Mouse (Mus musculus): Measurements from ENCODE around the gene H2-D1. TPM values are rescaled to one million over a fixed set of nuclear protein-coding genes. Genes with fewer than 3 reads are reported as not detected.

H2-D1 gene
- total and polyA plus RNA-seq, 3 experiments, result 105 to 286 (median 131) TPM

DNA sequence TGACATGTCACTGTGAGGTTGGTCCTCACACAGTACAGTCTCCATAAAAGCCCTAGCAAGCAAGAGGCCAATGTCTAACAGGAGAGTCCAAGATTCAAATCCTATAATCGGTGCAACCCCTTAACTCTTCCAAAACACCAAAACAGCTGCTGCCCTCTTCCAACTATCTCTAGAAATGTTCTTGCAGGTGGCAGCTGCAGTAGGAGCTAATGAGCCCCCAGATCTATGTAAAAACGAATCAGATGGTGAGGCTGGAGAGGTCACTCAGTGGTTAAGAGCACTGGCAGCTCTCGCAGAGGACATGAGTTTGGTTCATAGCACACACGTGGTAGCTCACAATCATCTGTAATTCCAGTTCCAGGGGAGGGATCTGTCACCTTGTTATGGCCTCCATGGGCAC is 6.8 kb upstream of the H2-D1 start:
- intact Hi-C loops (cut with DNase I), result loop anchor here (5.0 kb wide), 1 partner anchor 37 kb away; no protein-coding TSS in a partner anchor
- no peak for DNase-seq
- Histone ChIP-seq H3K4me1 (ENCODE audit: control insufficient read depth, insufficient read depth, low read length) (no peaks in the 10 kb centered on the region; the same call in 1 of the 2 replicates), H3K9ac (ENCODE audit: low read depth, low read length) (no peak overlapping the region), H3K27me3 (ENCODE audit: control insufficient read depth, insufficient read depth, low read length) (no peaks in the 10 kb centered on the region), H3K27ac (no peak overlapping the region), H3K4me3 (no peak overlapping the region), H3K79me2 (replicated peaks; ENCODE audit: control insufficient read depth, insufficient read depth, low read length) (no peaks in the 10 kb centered on the region), H3K36me3 (ENCODE audit: control insufficient read depth, insufficient read depth, low read length) (no peaks in the 10 kb centered on the region)
- 44% methylated on average over 4 of the region's 4 CpGs for WGBS
- TF ChIP-seq EP300 (IDR thresholded peaks at IDR 0.05; ENCODE audit: insufficient read depth, low read depth, low read length) (no peak), POLR2A (IDR thresholded peaks at IDR 0.05; ENCODE audit: insufficient read depth, low read depth, low read length) (no peak), CTCF (IDR thresholded peaks at IDR 0.05) (no peak)

DNA sequence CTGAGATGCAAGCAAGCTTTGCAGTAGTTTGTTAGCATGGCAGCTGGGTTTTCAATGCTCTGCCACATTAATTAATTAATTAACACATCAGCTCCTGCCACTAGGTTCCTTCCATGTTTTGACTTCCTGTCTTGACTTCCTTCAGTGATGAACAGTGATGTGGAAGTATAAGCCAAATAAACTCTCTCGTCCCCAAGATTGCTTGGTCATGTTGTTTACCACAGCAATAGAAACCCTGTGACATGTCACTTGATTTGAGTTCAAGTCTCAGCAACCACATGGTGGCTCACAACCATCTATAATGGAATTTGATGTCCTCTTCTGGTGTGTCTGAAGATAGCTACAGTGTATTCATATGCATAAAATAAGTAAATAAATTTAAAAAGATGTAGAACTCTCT is 5.2 kb upstream of the H2-D1 start:
- no peak for TF ChIP-seq CTCF (IDR thresholded peaks at IDR 0.05)
- no peak for TF ChIP-seq EP300 (IDR thresholded peaks at IDR 0.05; ENCODE audit: insufficient read depth, low read depth, low read length)
- TF ChIP-seq POLR2A (IDR thresholded peaks at IDR 0.05; ENCODE audit: insufficient read depth, low read depth, low read length), result no peak
- no peak overlapping the region for H3K9ac ChIP-seq (ENCODE audit: low read depth, low read length)
- 36% methylated on average over 1 of the region's 1 CpGs for WGBS
- intact Hi-C loops (cut with DNase I), result loop anchor here (5.0 kb wide), 1 partner anchor 35 kb away; no protein-coding TSS in a partner anchor
- no peaks in the 10 kb centered on the region; the same call in 1 of the 2 replicates for H3K4me1 ChIP-seq (ENCODE audit: control insufficient read depth, insufficient read depth, low read length)
- peak overlapping the region; percentile 89 for H3K27ac ChIP-seq
- no peak overlapping the region for H3K4me3 ChIP-seq
- H3K27me3 ChIP-seq (ENCODE audit: control insufficient read depth, insufficient read depth, low read length), result no peaks in the 10 kb centered on the region
- no peaks in the 10 kb centered on the region for H3K36me3 ChIP-seq (ENCODE audit: control insufficient read depth, insufficient read depth, low read length)
- no peaks in the 10 kb centered on the region for H3K79me2 ChIP-seq (replicated peaks; ENCODE audit: control insufficient read depth, insufficient read depth, low read length)
- no peak for DNase-seq

DNA sequence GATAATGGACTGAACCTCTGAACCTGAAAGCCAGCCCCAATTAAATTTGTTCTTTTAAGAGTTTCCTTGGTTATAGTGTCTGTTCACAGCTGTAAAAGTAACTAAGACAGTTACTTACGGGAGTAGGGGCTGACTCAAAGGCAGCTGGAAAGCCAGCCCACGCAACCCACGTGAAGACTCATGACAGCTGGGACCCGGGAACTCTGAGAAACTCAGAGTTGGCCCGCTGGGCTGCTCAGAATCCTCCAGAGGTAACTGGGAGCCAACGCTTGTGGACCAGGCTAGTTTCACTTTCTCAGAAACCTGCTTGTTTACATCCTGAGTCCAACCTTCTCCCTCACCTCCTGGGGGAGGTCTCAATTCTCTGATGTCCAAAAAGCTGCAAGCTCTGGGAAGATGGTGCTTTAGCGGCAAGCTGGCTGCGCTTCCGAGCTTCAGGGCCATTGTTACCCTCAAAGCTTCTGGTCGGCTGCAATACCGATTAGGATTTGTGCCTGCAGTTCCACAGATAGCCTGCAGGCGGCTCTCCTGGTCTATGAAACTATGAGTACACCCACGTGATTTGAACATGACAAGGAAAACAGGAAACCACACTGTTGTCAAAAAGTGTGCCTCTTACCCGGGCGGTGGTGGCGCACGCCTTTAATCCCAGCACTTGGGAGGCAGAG is 4.6 kb upstream of the H2-D1 start:
- H3K27ac ChIP-seq, result peak overlapping the region; percentile 89
- H3K9ac ChIP-seq (ENCODE audit: low read depth, low read length), result peak overlapping the region; percentile 72
- no peaks in the 10 kb centered on the region for H3K27me3 ChIP-seq (ENCODE audit: control insufficient read depth, insufficient read depth, low read length)
- no peaks in the 10 kb centered on the region; the same call in 1 of the 2 replicates for H3K4me1 ChIP-seq (ENCODE audit: control insufficient read depth, insufficient read depth, low read length)
- TF ChIP-seq POLR2A (IDR thresholded peaks at IDR 0.05; ENCODE audit: insufficient read depth, low read depth, low read length) (peak; percentile 32; the same call in 1 of the 2 replicates), CTCF (IDR thresholded peaks at IDR 0.05) (peak; percentile 86), EP300 (IDR thresholded peaks at IDR 0.05; ENCODE audit: insufficient read depth, low read depth, low read length) (peak; percentile 91)
- peak overlapping the region; percentile 47 for H3K4me3 ChIP-seq
- DNase-seq, result peak; percentile 95 to 97
- H3K36me3 ChIP-seq (ENCODE audit: control insufficient read depth, insufficient read depth, low read length), result no peaks in the 10 kb centered on the region
- 4% methylated on average over 17 of the region's 17 CpGs for WGBS
- intact Hi-C loops (cut with DNase I), result loop anchor here (1.0 to 5.0 kb wide), 3 partner anchors 16 to 44 kb away; no protein-coding TSS in a partner anchor
- no peaks in the 10 kb centered on the region for H3K79me2 ChIP-seq (replicated peaks; ENCODE audit: control insufficient read depth, insufficient read depth, low read length)

DNA sequence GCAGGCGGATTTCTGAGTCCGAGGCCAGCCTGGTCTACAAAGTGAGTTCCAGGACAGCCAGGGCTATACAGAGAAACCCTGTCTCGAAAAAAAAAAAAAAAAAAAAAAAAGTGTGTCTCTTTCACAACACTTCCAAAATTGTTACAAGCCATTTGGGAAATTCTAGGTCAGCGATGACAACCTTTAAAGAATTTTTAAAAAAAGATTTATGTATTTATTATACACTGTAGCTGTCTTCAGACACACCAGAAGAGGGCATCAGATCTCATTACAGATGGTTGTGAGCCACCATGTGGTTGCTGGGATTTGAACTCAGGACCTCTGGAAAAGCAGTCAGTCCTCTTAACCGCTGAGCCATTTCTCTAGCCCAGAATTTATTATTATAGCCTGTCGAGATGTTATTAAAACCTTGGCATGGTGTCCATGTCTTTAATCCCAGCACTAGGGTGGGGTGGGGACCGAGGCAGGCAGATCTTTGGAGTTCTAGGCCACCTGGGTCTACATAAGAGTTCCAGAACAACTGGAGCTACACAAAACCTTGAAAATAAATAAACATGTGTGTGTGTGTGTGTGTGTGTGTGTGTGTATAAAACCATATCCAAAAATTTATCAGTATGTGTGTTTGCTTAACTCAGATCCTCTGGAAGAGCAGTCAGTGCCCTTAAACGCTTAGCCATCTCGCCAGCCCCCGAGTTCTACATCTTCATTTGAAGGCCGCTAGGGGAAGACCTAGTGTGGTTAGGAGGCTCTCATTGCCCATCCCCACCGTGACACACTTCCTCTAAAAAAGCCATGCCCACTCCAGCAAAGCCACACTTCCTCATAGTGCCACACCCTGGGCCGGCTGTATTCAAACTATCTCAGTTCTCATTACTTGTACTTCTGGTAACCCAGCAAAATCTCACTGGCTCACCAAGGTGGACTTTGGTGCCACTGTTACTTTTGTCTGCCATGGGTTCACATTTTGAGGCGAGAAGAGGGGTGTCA is 3.7 kb upstream of the H2-D1 start:
- intact Hi-C loops (cut with DNase I), result loop anchor here (1.0 to 5.0 kb wide), 3 partner anchors 16 to 44 kb away; no protein-coding TSS in a partner anchor
- peak overlapping the region; percentile 89 for H3K27ac ChIP-seq
- no peaks in the 10 kb centered on the region; the same call in 1 of the 2 replicates for H3K4me1 ChIP-seq (ENCODE audit: control insufficient read depth, insufficient read depth, low read length)
- no peak overlapping the region for H3K4me3 ChIP-seq
- H3K9ac ChIP-seq (ENCODE audit: low read depth, low read length), result no peak overlapping the region
- H3K36me3 ChIP-seq (ENCODE audit: control insufficient read depth, insufficient read depth, low read length), result no peaks in the 10 kb centered on the region
- no peaks in the 10 kb centered on the region for H3K27me3 ChIP-seq (ENCODE audit: control insufficient read depth, insufficient read depth, low read length)
- TF ChIP-seq POLR2A (IDR thresholded peaks at IDR 0.05; ENCODE audit: insufficient read depth, low read depth, low read length) (peak; percentile 57; the same call in 1 of the 2 replicates), EP300 (IDR thresholded peaks at IDR 0.05; ENCODE audit: insufficient read depth, low read depth, low read length) (peak; percentile 56; the same call in 1 of the 2 replicates), CTCF (IDR thresholded peaks at IDR 0.05) (peak; percentile 45)
- DNase-seq, result peak; percentile 66 to 86
- WGBS, result 35% methylated on average over 14 of the region's 14 CpGs
- no peaks in the 10 kb centered on the region for H3K79me2 ChIP-seq (replicated peaks; ENCODE audit: control insufficient read depth, insufficient read depth, low read length)

DNA sequence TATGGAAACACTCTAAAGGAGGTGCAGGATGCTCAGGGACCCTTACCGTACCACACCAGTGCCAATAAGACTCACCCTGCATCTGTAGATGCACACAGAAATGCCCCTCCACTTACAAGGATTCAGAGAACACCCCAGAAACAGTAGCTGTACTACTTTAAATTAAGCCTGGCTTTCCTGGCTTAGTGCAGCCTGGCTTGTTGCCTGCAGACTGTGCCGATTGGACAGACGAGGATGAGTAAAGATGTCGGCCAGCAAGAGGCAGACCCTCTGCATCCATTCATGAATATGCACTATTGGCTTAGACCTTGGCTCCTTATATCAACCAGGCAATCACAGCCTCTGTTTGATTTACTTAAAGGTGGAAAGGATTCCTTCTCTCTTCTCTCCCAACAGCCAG is 2.9 kb upstream of the H2-D1 start:
- Histone ChIP-seq H3K4me1 (ENCODE audit: control insufficient read depth, insufficient read depth, low read length) (no peaks in the 10 kb centered on the region; the same call in 1 of the 2 replicates), H3K36me3 (ENCODE audit: control insufficient read depth, insufficient read depth, low read length) (peaks cover 3% of the 10 kb centered on the region; the same call in 1 of the 2 replicates), H3K9ac (ENCODE audit: low read depth, low read length) (no peak overlapping the region), H3K79me2 (replicated peaks; ENCODE audit: control insufficient read depth, insufficient read depth, low read length) (no peaks in the 10 kb centered on the region), H3K4me3 (no peak overlapping the region), H3K27ac (peak overlapping the region; percentile 89), H3K27me3 (ENCODE audit: control insufficient read depth, insufficient read depth, low read length) (no peaks in the 10 kb centered on the region)
- DNase-seq, result no peak
- TF ChIP-seq CTCF (IDR thresholded peaks at IDR 0.05) (no peak), EP300 (IDR thresholded peaks at IDR 0.05; ENCODE audit: insufficient read depth, low read depth, low read length) (no peak), POLR2A (IDR thresholded peaks at IDR 0.05; ENCODE audit: insufficient read depth, low read depth, low read length) (no peak)
- intact Hi-C loops (cut with DNase I), result loop anchor here (5.0 kb wide), 1 partner anchor 33 kb away; no protein-coding TSS in a partner anchor
- WGBS, result 63% methylated on average over 4 of the region's 4 CpGs
